Mouse (Mus musculus) myocyte (in vitro differentiated cells): ENCODE results near the gene Cib1. TPM values are rescaled to one million over a fixed set of nuclear protein-coding genes. Genes with fewer than 3 reads are reported as not detected.

Source experiments
- H3K27me3 ChIP-seq: one replicate; pipeline ENCODE4 v1.6.1; 2011; ENCODE audit not compliant: control insufficient read depth, insufficient read depth, insufficient read length
- H3K36me3 ChIP-seq: one replicate; pipeline ENCODE4 v1.6.1; 2011; ENCODE audit not compliant: control insufficient read depth, insufficient read depth
- H3K4me2 ChIP-seq: one replicate; pipeline ENCODE4 v1.6.1; 2011; ENCODE audit warnings: low read depth, control low read depth
- H3K4me3 ChIP-seq: one replicate; pipeline ENCODE4 v1.5.1; 2011; ENCODE audit warnings: mild to moderate bottlenecking, control low read depth, moderate library complexity
- H3K79me2 ChIP-seq: one replicate; pipeline ENCODE4 v1.6.1; 2011; ENCODE audit not compliant: control insufficient read depth, insufficient read depth
- H3ac ChIP-seq: one replicate; pipeline ENCODE4 v1.6.1; 2011; ENCODE audit not compliant: control insufficient read depth, insufficient read length
- CEBPB ChIP-seq: IDR thresholded peaks from 2 replicates; pipeline ENCODE4 v1.6.1; 2011; ENCODE audit warnings: mild to moderate bottlenecking, moderate library complexity; ENCODE audit not compliant: poor library complexity, insufficient read depth, severe bottlenecking
- E2F4 ChIP-seq: IDR thresholded peaks from one replicate; pipeline ENCODE4 v1.6.1; 2011; ENCODE audit warnings: mild to moderate bottlenecking, control low read depth, moderate library complexity; ENCODE audit not compliant: insufficient read depth
- MAX ChIP-seq: IDR thresholded peaks from one replicate; pipeline ENCODE4 v1.6.1; 2011; ENCODE audit warnings: low read depth, mild to moderate bottlenecking, control low read depth
- MYOD1 ChIP-seq, 3 experiments: IDR thresholded peaks; one replicate each; pipeline ENCODE4 v1.6.1; 2011; ENCODE audit warnings: control low read depth in 2 of 3, low read depth in 2 of 3, mild to moderate bottlenecking in 2 of 3, moderate library complexity in 1 of 3; ENCODE audit not compliant: insufficient read length in 2 of 3, control insufficient read depth in 1 of 3
- MYOG ChIP-seq, 3 experiments: IDR thresholded peaks; one replicate each; pipeline ENCODE4 v1.6.1; 2011; ENCODE audit warnings: control low read depth in 2 of 3, low read depth in 2 of 3, mild to moderate bottlenecking in 2 of 3; ENCODE audit not compliant: insufficient read length in 2 of 3, control insufficient read depth in 1 of 3, insufficient read depth in 1 of 3
- POLR2A ChIP-seq: IDR thresholded peaks from one replicate; pipeline ENCODE4 v1.6.1; 2011; ENCODE audit warnings: low read depth, mild to moderate bottlenecking, control low read depth, moderate library complexity; ENCODE audit not compliant: insufficient read length
- POLR2AphosphoS2 ChIP-seq: IDR thresholded peaks from one replicate; pipeline ENCODE4 v1.6.1; 2011; ENCODE audit warnings: low read depth, control low read depth; ENCODE audit not compliant: insufficient read length
- REST ChIP-seq: IDR thresholded peaks from one replicate; pipeline ENCODE4 v1.6.1; 2011; ENCODE audit warnings: mild to moderate bottlenecking, control low read depth, moderate library complexity; ENCODE audit not compliant: insufficient read depth, insufficient read length
- SRF ChIP-seq: IDR thresholded peaks from one replicate; pipeline ENCODE4 v1.6.1; 2011; ENCODE audit warnings: low read depth; ENCODE audit not compliant: control insufficient read depth, insufficient read length
- TCF12 ChIP-seq: IDR thresholded peaks from one replicate; pipeline ENCODE4 v1.6.1; 2011; ENCODE audit warnings: mild to moderate bottlenecking, control low read depth; ENCODE audit not compliant: poor library complexity, insufficient read depth, severe bottlenecking
- TCF3 ChIP-seq: IDR thresholded peaks from one replicate; pipeline ENCODE4 v1.6.1; 2011; ENCODE audit warnings: low read depth, control low read depth; ENCODE audit not compliant: insufficient read length
- USF1 ChIP-seq: IDR thresholded peaks from one replicate; pipeline ENCODE4 v1.6.1; 2011; ENCODE audit warnings: low read depth, mild to moderate bottlenecking, control low read depth, moderate library complexity
- polyA plus RNA-seq: library from polyadenylated mRNA; unstranded; fragments of >200 nt; fragmentation: generic; extraction: Trizol; gene quantifications from one replicate; pipeline ENCODE4 v1.2.1, GENCODE M21; 2012; ENCODE audit warnings: missing spikeins

Cib1 gene
- polyA plus RNA-seq, 1 experiment = 98.7 TPM

DNA sequence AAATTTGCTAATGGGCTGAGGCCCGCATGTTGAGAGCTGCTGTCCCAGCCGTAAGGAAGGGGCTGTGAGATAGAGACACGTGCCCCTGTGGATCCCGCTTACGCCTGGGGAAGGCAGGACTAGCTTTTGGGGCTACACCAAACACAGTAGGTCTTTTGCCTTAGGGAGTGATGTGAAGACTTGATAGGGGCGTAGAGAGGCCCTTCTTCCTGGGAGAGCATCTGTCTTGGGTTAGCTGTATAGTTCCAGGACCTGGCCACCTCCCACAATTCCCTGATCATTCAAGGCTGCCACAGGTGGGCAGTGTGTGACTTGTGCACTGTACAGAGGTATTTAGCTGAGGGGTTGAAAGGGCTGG, 32.0 kb downstream of the Cib1 start:
- Histone ChIP-seq H3K36me3 (no peaks in the 10 kb centered on the region), H3K4me2 (peak overlapping the region; percentile 79), H3K79me2 (peaks cover 67% of the 10 kb centered on the region), H3K27me3 (no peaks in the 10 kb centered on the region), H3K4me3 (no peak overlapping the region), H3ac (no peak overlapping the region)
- TF ChIP-seq MYOD1 (IDR thresholded peaks at IDR 0.05; ENCODE audit: control insufficient read depth in 1 of 3, insufficient read length in 2 of 3, low read depth in 2 of 3) = no peak
- no peak for TF ChIP-seq POLR2AphosphoS2

DNA sequence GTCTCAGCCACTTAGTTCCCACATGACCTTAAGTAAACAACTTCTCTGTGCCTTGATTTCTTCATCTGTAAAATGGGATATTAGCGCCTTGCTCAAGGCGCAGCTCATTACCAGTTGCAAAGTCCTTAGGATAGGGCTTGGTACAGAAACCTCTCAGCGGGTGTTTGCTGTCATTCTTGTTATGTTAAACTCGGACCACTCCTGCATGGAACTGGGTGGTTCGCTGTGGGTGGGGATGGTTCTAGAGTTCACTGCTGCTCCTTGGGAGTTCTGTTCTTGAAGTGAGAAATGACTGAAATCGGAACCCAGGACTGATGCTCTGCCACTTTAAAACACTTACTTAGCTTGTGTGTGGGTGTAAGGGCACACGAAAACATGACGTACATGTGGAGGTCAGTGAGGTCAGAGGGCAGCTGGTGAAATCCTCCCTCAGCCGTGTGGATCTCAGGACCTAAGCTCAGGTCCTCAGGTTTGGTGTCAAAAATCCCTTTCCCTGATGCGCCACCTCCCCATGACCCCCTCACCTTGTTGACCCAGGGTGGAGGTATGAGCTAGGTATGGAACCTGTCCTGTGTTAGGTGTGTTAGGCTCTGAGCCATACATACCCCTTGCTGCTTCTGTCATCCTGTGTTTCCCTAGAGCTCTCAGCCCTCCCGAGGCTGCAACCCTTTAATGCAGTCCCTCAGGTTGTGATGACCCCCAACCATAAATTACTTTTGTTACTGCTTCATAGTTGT, 32.6 kb downstream of the Cib1 start:
- peak overlapping the region; percentile 55 for H3K4me3 ChIP-seq
- TF ChIP-seq E2F4 (no peak), MYOG (IDR thresholded peaks at IDR 0.05; ENCODE audit: control insufficient read depth in 1 of 3, insufficient read depth in 1 of 3, insufficient read length in 2 of 3, low read depth in 2 of 3) (no peak), USF1 (no peak), TCF3 (no peak), MAX (no peak), POLR2AphosphoS2 (no peak), TCF12 (no peak), REST (no peak), CEBPB (no peak), MYOD1 (IDR thresholded peaks at IDR 0.05; ENCODE audit: control insufficient read depth in 1 of 3, insufficient read length in 2 of 3, low read depth in 2 of 3) (no peak), SRF (no peak), POLR2A (no peak)
- H3K36me3 ChIP-seq = no peaks in the 10 kb centered on the region
- peak overlapping the region; percentile 79 for H3K4me2 ChIP-seq
- H3ac ChIP-seq = no peak overlapping the region
- H3K27me3 ChIP-seq = no peaks in the 10 kb centered on the region
- peaks cover 65% of the 10 kb centered on the region for H3K79me2 ChIP-seq

DNA sequence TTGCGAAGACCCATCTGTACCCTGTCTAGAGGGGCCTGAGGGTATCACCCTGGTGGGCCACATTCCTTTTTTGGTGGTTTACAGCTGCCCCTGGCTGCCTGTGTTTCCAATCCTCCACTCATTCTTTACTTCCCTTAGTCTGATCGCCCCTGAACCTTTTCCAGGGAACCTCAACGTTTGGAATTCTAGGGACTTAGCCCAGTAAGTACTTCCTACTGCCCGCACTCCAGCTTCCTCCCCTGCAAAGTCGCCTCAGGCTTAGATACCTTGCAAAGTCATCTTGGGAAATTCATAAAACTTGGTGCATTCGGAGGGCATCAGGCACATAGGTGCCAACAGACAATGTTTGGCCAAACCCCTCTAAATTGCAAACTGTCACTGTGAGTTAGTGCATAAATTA, 33.3 kb downstream of the Cib1 start:
- peak overlapping the region; percentile 55 for H3K4me3 ChIP-seq
- peak overlapping the region; percentile 79 for H3K4me2 ChIP-seq
- no peaks in the 10 kb centered on the region for H3K27me3 ChIP-seq
- peaks cover 65% of the 10 kb centered on the region for H3K79me2 ChIP-seq
- TF ChIP-seq USF1 (no peak), CEBPB (no peak), MYOD1 (IDR thresholded peaks at IDR 0.05; ENCODE audit: control insufficient read depth in 1 of 3, insufficient read length in 2 of 3, low read depth in 2 of 3) (no peak), POLR2AphosphoS2 (no peak), MAX (no peak), E2F4 (no peak), POLR2A (no peak), TCF3 (no peak), TCF12 (no peak), SRF (no peak), MYOG (IDR thresholded peaks at IDR 0.05; ENCODE audit: control insufficient read depth in 1 of 3, insufficient read depth in 1 of 3, insufficient read length in 2 of 3, low read depth in 2 of 3) (no peak), REST (no peak)
- no peaks in the 10 kb centered on the region for H3K36me3 ChIP-seq
- H3ac ChIP-seq = peak overlapping the region; percentile 92

DNA sequence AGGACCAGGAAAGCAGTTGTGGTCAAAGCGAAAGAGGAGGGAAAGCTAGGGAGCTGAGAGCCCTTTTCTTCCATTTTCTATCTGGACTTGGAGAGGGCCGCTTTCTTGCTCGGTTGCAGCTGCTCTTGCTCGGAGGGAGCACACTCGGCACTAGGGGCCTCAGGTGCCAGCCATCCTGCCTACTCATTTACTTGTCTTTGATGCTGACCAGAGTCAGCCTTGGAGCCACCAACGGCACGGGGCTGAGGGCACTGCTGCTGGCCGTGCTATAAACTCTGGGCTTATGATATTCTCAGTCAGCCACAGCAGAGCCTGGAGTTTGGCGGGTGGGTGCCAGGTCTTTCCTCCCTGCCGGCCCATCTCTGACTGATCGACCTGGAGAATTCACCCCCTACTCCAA, 33.8 kb downstream of the Cib1 start:
- Histone ChIP-seq H3ac (peak overlapping the region; percentile 92), H3K79me2 (peaks cover 62% of the 10 kb centered on the region), H3K36me3 (no peaks in the 10 kb centered on the region), H3K4me3 (peak overlapping the region; percentile 55), H3K4me2 (peak overlapping the region; percentile 79), H3K27me3 (no peaks in the 10 kb centered on the region)
- no peak for TF ChIP-seq POLR2A
- TF ChIP-seq MAX = no peak
- TF ChIP-seq TCF12 = no peak
- no peak for TF ChIP-seq MYOD1 (IDR thresholded peaks at IDR 0.05; ENCODE audit: control insufficient read depth in 1 of 3, insufficient read length in 2 of 3, low read depth in 2 of 3)
- no peak for TF ChIP-seq TCF3
- no peak for TF ChIP-seq USF1
- TF ChIP-seq REST = no peak
- no peak for TF ChIP-seq POLR2AphosphoS2
- no peak for TF ChIP-seq MYOG (IDR thresholded peaks at IDR 0.05; ENCODE audit: control insufficient read depth in 1 of 3, insufficient read depth in 1 of 3, insufficient read length in 2 of 3, low read depth in 2 of 3)
- no peak for TF ChIP-seq SRF
- no peak for TF ChIP-seq CEBPB
- TF ChIP-seq E2F4 = no peak
